In the genomic region with DNA sequence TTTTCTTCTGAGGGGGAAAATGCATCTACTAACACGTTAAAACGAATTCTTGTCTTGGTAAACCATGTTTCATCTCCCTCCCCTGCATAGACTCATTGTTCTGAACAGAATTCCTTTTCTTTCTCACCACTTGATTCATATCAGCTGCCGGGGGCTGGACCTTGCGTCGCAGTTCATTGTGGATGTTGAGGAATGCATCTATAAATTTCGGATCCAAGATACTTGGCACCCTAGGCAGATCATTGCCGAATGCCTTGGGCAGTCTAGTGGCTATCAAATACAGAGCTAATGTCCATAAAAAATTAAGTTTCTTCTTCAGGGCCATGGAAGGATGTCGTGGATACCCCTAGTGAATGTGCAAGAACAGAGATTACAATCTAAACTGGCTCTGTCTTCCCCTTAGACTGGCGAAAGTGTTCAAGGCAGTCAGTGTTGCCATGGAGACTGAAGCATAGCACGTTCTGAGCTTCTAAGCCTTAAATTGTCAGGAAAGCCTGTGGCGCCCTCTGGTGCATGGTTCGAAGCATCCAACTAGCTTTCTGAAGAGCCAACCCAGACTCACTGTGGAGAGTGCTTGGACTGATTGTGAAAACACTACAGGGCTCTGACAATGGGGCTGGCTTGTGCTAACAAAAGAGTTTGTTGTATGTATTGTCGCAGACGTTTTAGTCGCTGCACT, we compare ENCODE assay signal across 8 mouse cellular contexts. TPM values are rescaled to one million over a fixed set of nuclear protein-coding genes. Genes with fewer than 3 reads are reported as not detected.
DNase-seq lines count a peak whose midpoint lies in the region; ATAC-seq lines count a peak whose summit lies in the region.
"Not testable (repeated sequence)": the region's sequence is repeated elsewhere in the genome, so short reads cannot be mapped to it uniquely, and the experiment has no call there.

TSS of gene Glipr1l3 (minus strand) at position 446 of the 679 bp plus-strand sequence.

- not testable (repeated sequence) for H3K27me3 ChIP-seq in intestine, embryonic 14.5 days (replicated peaks; ENCODE audit: control insufficient read depth, insufficient read depth, low read length)

- not testable (repeated sequence) for H3K36me3 ChIP-seq in intestine, embryonic 14.5 days (ENCODE audit: control insufficient read depth, insufficient read depth, low read length)

- peak; percentile 55 for DNase-seq in gastrocnemius, postnatal 10 days
- peak; percentile 86 for DNase-seq in intestine, embryonic 14.5 days (ENCODE audit: low spot score)
- peak; percentile 61 to 86 for DNase-seq in left cerebral cortex, adult 8-10 months (ENCODE audit: low spot score in 2 of 2)
- DNase-seq in right cerebral cortex, adult 18-20 months, result peak; percentile 93
- peak; percentile 24 for DNase-seq in urinary bladder, adult 2 months (ENCODE audit: low spot score)

- H3K27ac ChIP-seq in intestine, embryonic 14.5 days (ENCODE audit: low read depth), result not testable (repeated sequence)

- not testable (repeated sequence) for H3K4me2 ChIP-seq in intestine, embryonic 14.5 days (ENCODE audit: low read length)

- H3K4me1 ChIP-seq in intestine, embryonic 14.5 days (replicated peaks; ENCODE audit: control insufficient read depth, insufficient read depth, low read length), result not testable (repeated sequence)

- WGBS in intestine, embryonic 14.5 days, result 21% methylated on average over 15 of the region's 15 CpGs

- not testable (repeated sequence) for H3K4me3 ChIP-seq in intestine, embryonic 14.5 days (ENCODE audit: low read depth, low read length)

- not testable (repeated sequence) for H3K9ac ChIP-seq in intestine, embryonic 14.5 days (ENCODE audit: low read length)

- peak; percentile 43 for ATAC-seq in activated CD4-positive, CD25-positive, alpha-beta regulatory T cell, adult 4 months
- peak; percentile 99 for ATAC-seq in common myeloid progenitor, adult 5-6 weeks (replicated peaks; ENCODE audit: low read depth, poor library complexity, severe bottlenecking)
- peak; percentile 65; the same call in 1 of the 2 replicates for ATAC-seq in intestine, embryonic 14.5 days (replicated peaks; ENCODE audit: low FRiP score, low TSS enrichment, low read depth)
- ATAC-seq in megakaryocyte, adult 5-6 weeks (ENCODE audit: poor library complexity, severe bottlenecking), result peak; percentile 98

- H3K9me3 ChIP-seq in intestine, embryonic 14.5 days (ENCODE audit: control insufficient read depth, low read length), result not testable (repeated sequence)

RNA-seq across cellular contexts. Expression of gene Glipr1l3, which starts in this region (rescaled TPM):
- not detected for polyA plus RNA-seq in activated CD4-positive, CD25-positive, alpha-beta regulatory T cell, adult 4 months (2017; shearing (Covaris generic))
- not detected in 2 replicates for total RNA-seq in common myeloid progenitor, adult 5-6 weeks (2017)
- not detected for total RNA-seq in gastrocnemius, postnatal 10 days (2021)
- polyA plus RNA-seq in intestine, embryonic 14.5 days (2014; fragmentation: Nextera tagmentation; extraction: Ambion mirVana), result not detected in 2 replicates
- not detected for total RNA-seq in left cerebral cortex, adult 8-10 months (2022)
- not detected in 2 replicates for total RNA-seq in megakaryocyte, adult 5-6 weeks (2015)
- not detected in 2 replicates for total RNA-seq in megakaryocyte, adult 5-6 weeks (2017)
- polyA plus RNA-seq in urinary bladder, adult 2 months (2012; rRNA removed), result not detected in 2 replicates

Comparison
In these comparisons a context has a peak if more than half of its experiments do, and no peak if none do; other contexts are left out.
1. Peak in ATAC-seq in activated CD4-positive, CD25-positive, alpha-beta regulatory T cell, adult 4 months; RNA of the gene not detected or under 1 TPM.
2. Peak in ATAC-seq in common myeloid progenitor, adult 5-6 weeks; RNA of the gene not detected or under 1 TPM.
3. Peak in DNase-seq in gastrocnemius, postnatal 10 days; RNA of the gene not detected or under 1 TPM.
4. Peak in DNase-seq and ATAC-seq in intestine, embryonic 14.5 days; RNA of the gene not detected or under 1 TPM.
5. Peak in DNase-seq in left cerebral cortex, adult 8-10 months; RNA of the gene not detected or under 1 TPM.
6. Peak in ATAC-seq in megakaryocyte, adult 5-6 weeks; RNA of the gene not detected or under 1 TPM.
7. Peak in DNase-seq in urinary bladder, adult 2 months; RNA of the gene not detected or under 1 TPM.
8. ATAC-seq: peak in every context shown above with its lines; median percentile 99 in common myeloid progenitor, adult 5-6 weeks; 98 in megakaryocyte, adult 5-6 weeks; 65 in intestine, embryonic 14.5 days; 43 in activated CD4-positive, CD25-positive, alpha-beta regulatory T cell, adult 4 months.
9. DNase-seq: peak in every context shown above with its lines; median percentile 93 in right cerebral cortex, adult 18-20 months; 86 in intestine, embryonic 14.5 days; 74 in left cerebral cortex, adult 8-10 months; 55 in gastrocnemius, postnatal 10 days; 24 in urinary bladder, adult 2 months.